In the genomic region with DNA sequence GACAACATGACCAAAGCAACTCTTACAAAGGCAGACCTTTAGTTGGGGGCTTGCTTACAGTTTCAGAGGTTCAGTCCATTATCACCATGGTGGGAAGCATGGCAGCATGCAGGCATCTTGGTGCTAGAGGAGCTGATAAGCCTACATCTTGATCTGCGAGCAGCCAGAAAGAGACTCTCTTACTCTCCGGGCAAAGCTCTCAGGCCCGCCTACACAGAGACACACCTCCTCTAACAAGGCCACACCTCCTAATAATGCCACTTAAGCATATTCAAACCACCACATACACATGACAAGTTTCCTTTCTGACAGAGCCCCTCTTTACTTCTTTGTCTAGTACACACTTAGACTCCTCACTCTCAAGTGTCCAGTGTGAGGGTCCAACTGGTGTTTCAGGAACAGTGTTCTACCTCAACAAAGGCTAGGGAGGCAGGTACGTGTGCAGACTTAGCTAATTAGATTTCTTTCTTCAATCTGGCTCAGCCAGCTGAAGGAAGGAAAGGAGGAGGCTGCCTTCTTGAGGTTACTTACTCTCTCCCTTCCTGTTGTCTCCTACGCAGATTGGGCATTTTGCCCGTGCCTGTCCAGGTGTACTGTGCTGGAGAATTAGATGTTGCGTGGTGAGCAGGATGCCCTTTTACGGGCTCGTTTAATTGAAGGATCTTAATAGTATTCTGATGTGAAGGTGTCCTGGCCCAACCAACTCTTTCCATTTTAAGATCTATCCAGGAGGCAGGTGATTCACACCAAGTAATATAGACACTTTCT, we compare ENCODE assay signal across 14 mouse cellular contexts.
A peak's percentile ranks its signal among the peaks of the same experiment; 100 is the strongest.
DNase-seq lines count a peak whose midpoint lies in the region; ATAC-seq and TF ChIP-seq lines count a peak whose summit lies in the region.
"Had no signal": no experiment of that assay in that cellular context is flagged by ENCODE, and none has a peak within 500 bp of the region (broad histone marks: within the 10 kb centered on the region; RNA-seq: fewer than 3 reads in every experiment).

No protein-coding gene starts in this region.

- intact Hi-C loops in gastrocnemius, adult 2 months (cut with DNase I): no loop called here

- H3K4me1 ChIP-seq in stomach, embryonic 15.5 days: peaks cover 16% of the 10 kb centered on the region; the same call in 1 of the 2 replicates

- peak; percentile 35 for DNase-seq in gastrocnemius, adult 2 months
- no peak for DNase-seq in gastrocnemius, postnatal 4 days (ENCODE audit: low spot score in 2 of 2)
- peak; percentile 25 for DNase-seq in ovary, postnatal 36 days (ENCODE audit: low spot score)
- no peak for DNase-seq in ovary, postnatal 10 days (ENCODE audit: low spot score)
- DNase-seq in gonadal fat pad, adult 2 months (ENCODE audit: low read depth): peak; percentile 58
- DNase-seq in layer of hippocampus, adult 9-10 months (ENCODE audit: low spot score): no peak
- no peak for DNase-seq in frontal cortex, postnatal 10 days (ENCODE audit: low spot score in 2 of 2)
- DNase-seq: cerebellum, postnatal 14 days; heart, postnatal 4 days; thymus, postnatal 36 days had no signal

- no peak overlapping the region for H3K4me2 ChIP-seq in stomach, embryonic 15.5 days
- H3K4me2 ChIP-seq: limb, embryonic 15.5 days had no signal

- no peaks in the 10 kb centered on the region for H3K9me3 ChIP-seq in stomach, embryonic 15.5 days
- H3K9me3 ChIP-seq: limb, embryonic 15.5 days had no signal

- ATAC-seq in stomach, embryonic 15.5 days (ENCODE audit: insufficient read depth, low FRiP score, low read depth): 0 out of 2 replicates have a peak, but pooled peaks have one; percentile 47
- ATAC-seq: intestine, embryonic 16.5 days had no signal

- no peaks in the 10 kb centered on the region for H3K27me3 ChIP-seq in stomach, embryonic 15.5 days (replicated peaks)
- H3K27me3 ChIP-seq: limb, embryonic 15.5 days had no signal

- TF ChIP-seq CTCF in gastrocnemius, adult 2 months (IDR thresholded peaks at IDR 0.05): no peak

- no peak overlapping the region for H3K9ac ChIP-seq in stomach, embryonic 15.5 days
- H3K9ac ChIP-seq: limb, embryonic 15.5 days had no signal

- no peak overlapping the region for H3K27ac ChIP-seq in gastrocnemius, adult 2 months
- H3K27ac ChIP-seq in stomach, embryonic 15.5 days: no peak overlapping the region
- H3K27ac ChIP-seq: left cerebral cortex, adult 2 months; limb, embryonic 15.5 days had no signal

- WGBS in stomach, embryonic 15.5 days: 64% methylated on average over 9 of the region's 9 CpGs

- no peaks in the 10 kb centered on the region for H3K36me3 ChIP-seq in stomach, embryonic 15.5 days
- H3K36me3 ChIP-seq: limb, embryonic 15.5 days had no signal

- no peak overlapping the region for H3K4me3 ChIP-seq in gastrocnemius, adult 2 months
- no peak overlapping the region for H3K4me3 ChIP-seq in stomach, embryonic 15.5 days (replicated peaks)
- H3K4me3 ChIP-seq: left cerebral cortex, adult 2 months; limb, embryonic 15.5 days had no signal

Comparison
In these comparisons a context has a peak if more than half of its experiments do, and no peak if none do; other contexts are left out.
1. DNase-seq: peak in gastrocnemius, adult 2 months (single experiment), ovary, postnatal 36 days (single experiment) and gonadal fat pad, adult 2 months (single experiment); none in gastrocnemius, postnatal 4 days (0 of 2), ovary, postnatal 10 days (single experiment), layer of hippocampus, adult 9-10 months (single experiment) and frontal cortex, postnatal 10 days (0 of 2).